Mouse (Mus musculus): ENCODE data around the gene Dennd2a.

Gene Dennd2a

GRCm38 (mm10) chr6:39503476-39503875 lies 54.2 kb downstream of the Dennd2a start:
- no peak for DNase-seq

DNA sequence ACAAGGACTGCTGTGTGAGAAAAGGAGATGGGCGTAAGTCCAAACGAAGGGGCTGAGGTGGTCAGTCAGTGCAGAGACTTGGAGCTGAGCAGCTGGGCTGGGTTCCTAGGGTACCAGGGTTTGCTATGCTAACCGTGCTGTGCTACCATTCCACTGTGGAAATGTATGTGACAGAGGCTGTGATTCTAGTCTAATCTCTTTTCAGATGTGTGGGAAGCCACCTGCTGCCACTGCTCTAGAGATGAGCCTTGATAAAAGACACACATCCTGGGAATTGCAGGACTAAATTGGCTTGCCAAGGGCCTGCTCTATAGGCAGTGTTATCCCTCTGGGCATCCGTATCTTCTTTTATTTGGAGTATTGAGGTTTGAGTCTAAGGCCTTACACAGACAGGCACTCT lies 60.5 kb downstream of the Dennd2a start:
- DNase-seq = no peak

- no peak for DNase-seq
Observed at GRCm38 (mm10) chr6:39493129-39493714, 64.4 kb downstream of the Dennd2a start.

DNA sequence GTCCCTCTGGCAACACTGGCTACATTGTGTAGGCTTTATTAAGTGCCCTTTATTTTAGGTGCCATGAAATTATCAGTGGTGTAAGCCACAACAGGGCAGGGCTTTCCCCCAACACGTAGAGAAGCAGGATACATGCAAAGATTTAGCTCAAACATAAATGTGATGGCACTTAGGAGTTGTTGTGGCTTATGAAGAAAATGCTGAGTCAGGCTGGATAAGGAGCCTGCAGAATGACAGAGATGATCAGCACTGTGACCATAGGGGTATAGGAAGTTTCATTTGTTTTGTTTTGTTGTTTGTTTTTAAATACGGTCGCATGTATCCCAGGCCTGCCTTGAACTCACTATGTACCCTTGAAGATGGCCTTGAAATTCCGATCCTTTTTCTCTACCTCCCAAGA lies 65.5 kb downstream of the Dennd2a start:
- no peak for DNase-seq

GRCm38 (mm10) chr6:39491203-39491602 lies 66.5 kb downstream of the Dennd2a start:
- no peak for DNase-seq

DNA sequence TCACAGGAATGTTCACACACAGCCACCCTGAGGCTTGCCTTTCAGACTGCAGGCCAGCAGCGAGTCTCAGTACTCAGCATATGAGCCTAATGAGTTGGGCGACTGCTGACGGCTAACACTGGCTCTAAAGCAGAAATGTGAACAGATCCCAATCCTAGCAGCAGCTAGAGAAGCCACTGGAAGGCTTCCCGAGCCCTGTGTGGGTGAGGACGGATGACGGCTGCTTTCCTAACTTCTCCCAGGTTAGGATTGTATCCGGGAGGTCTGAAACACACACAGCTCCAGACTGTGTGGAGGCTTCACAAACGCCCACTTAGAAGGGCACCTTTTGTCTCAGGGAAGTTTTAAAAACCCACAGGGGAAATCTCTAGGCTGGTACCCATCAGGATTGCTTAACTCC lies 69.4 kb downstream of the Dennd2a start:
- no peak for DNase-seq

DNA sequence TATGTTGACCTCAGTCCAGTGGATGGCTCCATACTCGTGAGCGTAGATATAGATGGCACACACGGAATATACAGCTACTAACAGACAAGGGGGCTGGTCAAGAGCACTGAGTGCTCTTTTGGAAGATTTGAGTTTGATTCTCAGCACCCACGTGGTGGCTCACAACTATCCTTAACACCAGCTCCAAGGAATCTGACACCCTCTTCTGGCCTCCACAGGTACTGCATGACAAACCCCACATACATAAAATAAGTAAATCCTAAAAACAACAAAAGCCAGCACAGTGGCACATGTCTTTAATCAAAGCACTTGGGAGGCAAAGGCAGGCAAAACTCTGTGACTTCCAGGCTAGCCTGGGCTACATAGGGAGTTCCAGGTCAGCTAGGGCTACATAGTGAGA lies 74.0 kb downstream of the Dennd2a start:
- DNase-seq = no peak

DNA sequence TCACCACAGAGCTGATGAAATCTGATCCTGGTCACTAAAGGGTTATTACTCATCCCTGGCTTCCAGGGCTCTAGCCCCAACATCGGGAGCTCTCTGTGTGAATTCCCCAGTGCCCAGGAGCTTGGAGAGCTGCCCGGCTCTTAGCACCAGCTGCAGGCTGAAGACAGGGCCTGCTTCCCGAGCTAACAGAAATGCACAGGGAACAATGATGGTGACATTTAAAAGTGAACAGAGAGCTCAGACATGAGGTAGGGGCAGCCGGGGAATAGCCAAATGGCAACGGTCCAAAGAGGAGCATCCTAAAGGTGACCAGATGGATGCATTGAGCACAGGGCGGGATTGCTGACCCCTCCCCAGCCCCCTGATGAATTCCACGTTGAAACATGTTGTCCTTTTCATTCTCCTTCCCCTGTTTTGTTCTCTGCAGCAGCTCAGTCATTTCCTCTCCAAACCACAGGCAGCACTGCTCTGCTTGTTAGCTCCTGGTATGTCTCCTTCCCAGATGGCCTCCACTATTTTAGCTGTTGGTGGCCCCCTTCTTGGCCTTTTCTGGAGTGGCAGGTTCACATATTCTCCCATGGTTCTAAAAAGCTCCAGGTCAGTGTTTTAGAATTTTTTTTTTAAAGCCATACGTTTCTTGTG lies 79.0 kb downstream of the Dennd2a start:
- DNase-seq = no peak

GRCm38 (mm10) chr6:39476617-39477016 lies 81.0 kb downstream of the Dennd2a start:
- DNase-seq = no peak

DNA sequence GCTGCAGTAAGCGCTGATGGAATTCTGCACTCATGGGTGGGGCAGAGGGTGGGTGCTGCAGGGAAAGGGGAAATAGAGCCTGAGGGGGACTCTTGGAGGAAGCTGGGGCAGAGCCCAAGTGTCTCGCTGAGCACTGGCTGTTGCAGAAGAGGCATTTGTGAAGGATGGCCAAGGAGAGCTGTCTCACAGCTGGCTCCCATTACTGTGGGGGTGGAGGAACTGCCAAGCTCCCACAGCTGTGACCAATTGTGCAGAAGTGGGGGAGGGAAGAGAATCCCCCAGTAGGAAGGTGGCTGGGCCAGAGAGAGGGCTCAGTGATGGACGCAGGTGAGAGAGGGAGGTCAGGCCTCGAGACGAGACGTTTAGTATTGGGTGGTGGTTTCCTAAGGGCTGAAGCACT lies 83.2 kb downstream of the Dennd2a start:
- no peak for DNase-seq

GRCm38 (mm10) chr6:39472837-39473236 lies 84.8 kb downstream of the Dennd2a start:
- DNase-seq = no peak

GRCm38 (mm10) chr6:39472271-39472670 lies 85.4 kb downstream of the Dennd2a start:
- no peak for DNase-seq

DNA sequence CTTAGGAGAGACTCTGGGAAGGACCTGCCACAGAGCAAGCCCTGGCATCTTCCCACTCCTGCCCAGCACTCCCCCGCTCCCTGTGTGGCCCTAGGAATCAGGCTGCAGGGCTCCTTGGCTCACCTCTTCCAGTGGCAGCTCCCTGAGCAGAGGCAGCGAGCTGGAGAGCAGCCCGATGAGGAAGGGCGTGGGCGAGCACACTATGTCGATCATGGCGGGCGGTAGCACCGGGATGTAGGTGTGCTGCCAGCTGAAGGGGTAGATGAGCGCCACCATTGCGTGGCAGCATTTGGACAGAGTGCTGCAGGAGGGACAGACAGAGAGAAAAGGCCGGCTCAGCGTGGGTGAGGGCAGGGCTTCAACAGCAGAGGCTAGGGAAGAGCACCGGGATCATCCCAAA lies 87.6 kb downstream of the Dennd2a start:
- no peak for DNase-seq

DNA sequence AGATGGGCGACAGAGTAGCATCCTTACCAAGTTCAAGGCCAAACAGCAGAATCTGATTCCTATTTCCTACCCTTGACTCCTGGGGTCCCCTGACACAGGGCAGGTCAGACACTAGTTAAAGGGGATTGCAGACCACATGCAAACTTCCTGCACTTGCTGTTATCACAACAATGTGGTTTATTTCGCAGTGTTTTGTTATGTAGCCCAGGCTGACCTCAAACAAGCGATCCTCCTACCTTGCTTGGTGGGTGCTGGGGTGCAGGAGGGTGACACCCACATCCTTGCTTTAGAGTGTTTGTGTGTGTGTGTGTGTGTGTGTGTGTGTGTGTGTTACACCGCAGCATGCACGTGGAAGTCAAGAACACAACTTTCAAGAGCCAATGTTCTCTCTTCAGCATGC lies 88.2 kb downstream of the Dennd2a start:
- no peak for DNase-seq

DNA sequence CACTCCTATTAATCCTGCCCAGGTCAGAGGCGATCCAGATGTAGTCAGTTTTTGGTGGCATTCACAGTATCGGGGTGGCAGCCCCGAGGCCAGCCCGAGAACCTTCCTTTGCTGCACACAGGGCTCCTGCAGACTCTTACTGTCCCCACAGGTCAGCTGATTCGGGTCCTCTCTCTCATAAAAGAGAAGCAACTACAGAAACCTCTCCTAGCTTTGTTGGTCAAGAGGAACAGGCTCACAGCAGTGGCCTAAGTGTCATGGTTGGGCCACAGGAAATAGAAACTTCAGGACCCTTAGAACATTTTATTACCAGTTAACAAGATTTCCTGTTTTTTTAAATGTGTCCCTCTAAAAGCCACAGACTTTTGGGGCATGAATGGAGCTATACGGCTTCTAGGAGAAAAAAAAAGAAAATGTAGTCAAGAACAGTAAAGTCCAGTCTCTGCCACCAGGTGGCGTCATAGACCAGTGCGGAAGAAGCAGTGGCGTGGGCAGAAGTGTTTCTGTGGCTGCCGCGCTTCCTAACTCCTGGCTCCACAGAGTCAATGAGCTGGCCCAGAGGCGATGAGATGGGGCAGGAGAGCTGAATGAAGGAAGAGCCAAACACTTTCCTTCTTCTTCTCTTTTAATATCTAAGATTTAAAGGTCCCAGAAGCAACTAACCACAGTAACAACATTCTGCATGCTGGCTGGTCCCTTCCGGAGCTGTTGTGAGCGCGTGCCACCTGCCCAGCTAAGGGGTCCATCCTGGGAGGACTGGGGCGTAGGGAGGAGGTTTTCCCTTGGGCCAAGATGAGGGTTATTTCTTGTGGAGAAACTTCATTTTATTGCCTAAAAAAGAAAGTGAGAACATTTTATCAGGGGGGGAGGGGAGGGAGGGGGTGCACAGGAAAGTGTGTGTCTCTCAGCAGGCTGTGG lies 94.8 kb downstream of the Dennd2a start:
- DNase-seq = peak; percentile 80

GRCm38 (mm10) chr6:39460040-39460439 lies 97.6 kb downstream of the Dennd2a start:
- no peak for DNase-seq

GRCm38 (mm10) chr6:39455339-39456160 lies 102.1 kb downstream of the Dennd2a start:
- DNase-seq = no peak

GRCm38 (mm10) chr6:39454616-39455015 lies 103.1 kb downstream of the Dennd2a start:
- DNase-seq = no peak

DNA sequence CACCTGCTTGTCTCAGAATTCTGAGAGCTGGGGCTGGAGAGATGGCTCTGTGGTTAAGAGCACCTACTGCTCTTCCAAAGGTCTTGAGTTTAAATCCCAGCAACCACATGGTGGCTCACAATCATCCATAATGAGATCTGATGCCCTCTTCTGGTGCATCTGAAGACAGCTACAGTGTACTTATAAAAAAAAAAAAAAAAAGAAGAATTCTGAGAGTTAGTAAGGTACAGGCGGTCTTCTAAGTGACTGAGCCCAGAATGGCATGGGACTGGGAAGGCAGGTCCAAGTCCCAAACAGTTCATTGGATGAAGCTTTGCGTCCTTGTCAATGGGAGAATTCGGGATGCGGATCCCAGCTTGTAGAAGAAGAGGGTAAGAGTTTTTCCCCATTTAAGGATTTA lies 104.1 kb downstream of the Dennd2a start:
- DNase-seq = no peak

GRCm38 (mm10) chr6:39451033-39451432 lies 106.6 kb downstream of the Dennd2a start:
- no peak for DNase-seq

DNA sequence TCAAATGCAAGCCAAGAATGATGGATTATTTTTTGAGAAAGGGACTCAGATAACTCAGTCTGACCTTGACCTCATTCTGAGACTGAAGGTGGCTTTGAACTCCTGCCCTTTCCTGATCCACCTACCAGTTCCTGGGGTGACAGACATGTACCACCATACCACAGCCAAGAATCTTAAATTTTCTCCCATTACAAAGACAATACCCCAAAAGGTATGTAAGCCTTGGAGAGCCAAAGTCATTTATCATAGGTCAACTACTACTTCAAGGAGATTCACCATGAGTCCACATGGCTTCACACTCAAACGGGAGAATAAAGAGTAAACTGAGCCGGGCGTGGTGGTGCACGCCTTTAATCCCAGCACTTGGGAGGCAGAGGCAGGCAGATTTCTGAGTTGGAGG lies 107.1 kb downstream of the Dennd2a start:
- no peak for DNase-seq

DNA sequence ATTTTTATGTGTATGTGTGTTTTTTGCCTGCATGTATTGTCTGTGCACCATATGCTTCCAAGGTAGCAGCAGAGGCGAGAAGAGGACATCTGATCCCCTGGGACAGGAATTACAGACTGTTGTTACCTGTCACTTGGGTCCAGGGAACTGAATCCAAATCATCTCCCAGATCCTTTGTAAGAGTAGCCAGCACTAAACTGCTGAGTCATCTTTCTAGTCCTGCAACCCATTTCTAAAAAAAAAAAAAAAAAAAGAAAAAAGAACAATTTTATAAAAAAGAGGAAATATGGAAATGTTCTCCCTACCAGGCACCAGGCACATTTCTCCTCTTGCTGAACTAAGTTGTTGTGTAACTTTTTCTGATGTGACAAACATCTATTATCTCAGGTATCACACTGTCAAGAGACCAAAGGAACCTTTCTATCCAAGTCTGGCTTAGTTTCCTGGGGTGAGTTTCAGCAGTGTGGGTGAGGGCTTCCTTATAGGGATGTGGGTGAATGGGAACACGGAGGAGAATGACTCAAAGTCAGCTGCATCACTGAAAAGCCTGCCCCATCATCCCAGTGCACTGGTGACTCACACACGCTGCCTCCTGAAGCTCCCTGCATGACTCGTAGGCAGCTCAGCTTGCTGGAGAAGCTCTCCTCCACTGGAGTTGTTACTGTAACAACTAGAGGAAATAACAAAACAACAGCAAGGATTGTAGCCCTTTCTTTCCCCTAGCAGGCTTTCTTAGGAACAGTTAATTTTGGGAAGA lies 110.1 kb downstream of the Dennd2a start:
- DNase-seq = no peak

Measured in cerebellum, adult 8-10 months (tissue).